Mouse (Mus musculus): ENCODE results near the gene Rnf34.

Gene Rnf34

GRCm38 (mm10) chr5:122849521-122850318 is at the start of gene Rnf34:
TSS of gene Rnf34 (plus strand) at chr5:122850048.
- DNase-seq (ENCODE audit: low read depth, low spot score) = peak; percentile 97

GRCm38 (mm10) chr5:122800345-122801010 is 49.4 kb upstream of the Rnf34 start:
- DNase-seq (ENCODE audit: low read depth, low spot score) = no peak

GRCm38 (mm10) chr5:122801684-122802083 is 48.2 kb upstream of the Rnf34 start:
- no peak for DNase-seq (ENCODE audit: low read depth, low spot score)

- DNase-seq (ENCODE audit: low read depth, low spot score) = no peak
These were observed 47.1 kb upstream of the Rnf34 start for GRCm38 (mm10) chr5:122802706-122803105.

GRCm38 (mm10) chr5:122805503-122805902 is 44.3 kb upstream of the Rnf34 start:
- DNase-seq (ENCODE audit: low read depth, low spot score) = no peak

- DNase-seq (ENCODE audit: low read depth, low spot score) = no peak
These were observed 38.3 kb upstream of the Rnf34 start for GRCm38 (mm10) chr5:122811364-122812079.

GRCm38 (mm10) chr5:122812699-122813098 is 37.1 kb upstream of the Rnf34 start:
- DNase-seq (ENCODE audit: low read depth, low spot score) = no peak

GRCm38 (mm10) chr5:122820777-122821523 is 28.9 kb upstream of the Rnf34 start, which contains the start of gene Anapc5:
TSS of gene Anapc5 (minus strand) at chr5:122821339.
- peak; percentile 98 for DNase-seq (ENCODE audit: low read depth, low spot score)

GRCm38 (mm10) chr5:122821524-122821885 is 28.3 kb upstream of the Rnf34 start:
- DNase-seq (ENCODE audit: low read depth, low spot score) = no peak

- DNase-seq (ENCODE audit: low read depth, low spot score) = no peak
These were observed 27.4 kb upstream of the Rnf34 start for GRCm38 (mm10) chr5:122822441-122822840.

- no peak for DNase-seq (ENCODE audit: low read depth, low spot score)
These were observed 25.9 kb upstream of the Rnf34 start for GRCm38 (mm10) chr5:122823976-122824375.

- no peak for DNase-seq (ENCODE audit: low read depth, low spot score)
These were observed 25.4 kb upstream of the Rnf34 start for GRCm38 (mm10) chr5:122824450-122824849.

GRCm38 (mm10) chr5:122825099-122825498 is 24.7 kb upstream of the Rnf34 start:
- no peak for DNase-seq (ENCODE audit: low read depth, low spot score)

GRCm38 (mm10) chr5:122832536-122832935 is 17.3 kb upstream of the Rnf34 start:
- DNase-seq (ENCODE audit: low read depth, low spot score) = no peak

GRCm38 (mm10) chr5:122832996-122833395 is 16.9 kb upstream of the Rnf34 start:
- DNase-seq (ENCODE audit: low read depth, low spot score) = no peak

GRCm38 (mm10) chr5:122841126-122841525 is 8.7 kb upstream of the Rnf34 start:
- DNase-seq (ENCODE audit: low read depth, low spot score) = no peak

- no peak for DNase-seq (ENCODE audit: low read depth, low spot score)
These were observed 6.0 kb upstream of the Rnf34 start for GRCm38 (mm10) chr5:122843799-122844198.

GRCm38 (mm10) chr5:122850319-122851002 is 613 bp downstream of the Rnf34 start:
- DNase-seq (ENCODE audit: low read depth, low spot score) = no peak

- DNase-seq (ENCODE audit: low read depth, low spot score) = no peak
These were observed 2.8 kb downstream of the Rnf34 start for GRCm38 (mm10) chr5:122852611-122853010.

GRCm38 (mm10) chr5:122855858-122856257 is 6.0 kb downstream of the Rnf34 start:
- DNase-seq (ENCODE audit: low read depth, low spot score) = no peak

GRCm38 (mm10) chr5:122863053-122863452 is 13.2 kb downstream of the Rnf34 start:
- no peak for DNase-seq (ENCODE audit: low read depth, low spot score)
